Mouse (Mus musculus) myocyte (in vitro differentiated cells): ENCODE results near the gene P2ry2. TPM values are rescaled to one million over a fixed set of nuclear protein-coding genes. Genes with fewer than 3 reads are reported as not detected.

ENCODE experiments used
- H3K27me3 ChIP-seq: one replicate; pipeline ENCODE4 v1.6.1; 2011; ENCODE audit not compliant: control insufficient read depth, insufficient read depth, insufficient read length
- H3K36me3 ChIP-seq: one replicate; pipeline ENCODE4 v1.6.1; 2011; ENCODE audit not compliant: control insufficient read depth, insufficient read depth
- H3K4me2 ChIP-seq: one replicate; pipeline ENCODE4 v1.6.1; 2011; ENCODE audit warnings: low read depth, control low read depth
- H3K4me3 ChIP-seq: one replicate; pipeline ENCODE4 v1.5.1; 2011; ENCODE audit warnings: mild to moderate bottlenecking, control low read depth, moderate library complexity
- H3K79me2 ChIP-seq: one replicate; pipeline ENCODE4 v1.6.1; 2011; ENCODE audit not compliant: control insufficient read depth, insufficient read depth
- H3ac ChIP-seq: one replicate; pipeline ENCODE4 v1.6.1; 2011; ENCODE audit not compliant: control insufficient read depth, insufficient read length
- CEBPB ChIP-seq: IDR thresholded peaks from 2 replicates; pipeline ENCODE4 v1.6.1; 2011; ENCODE audit warnings: mild to moderate bottlenecking, moderate library complexity; ENCODE audit not compliant: poor library complexity, insufficient read depth, severe bottlenecking
- E2F4 ChIP-seq: IDR thresholded peaks from one replicate; pipeline ENCODE4 v1.6.1; 2011; ENCODE audit warnings: mild to moderate bottlenecking, control low read depth, moderate library complexity; ENCODE audit not compliant: insufficient read depth
- MAX ChIP-seq: IDR thresholded peaks from one replicate; pipeline ENCODE4 v1.6.1; 2011; ENCODE audit warnings: low read depth, mild to moderate bottlenecking, control low read depth
- MYOD1 ChIP-seq, 3 experiments: IDR thresholded peaks; one replicate each; pipeline ENCODE4 v1.6.1; 2011; ENCODE audit warnings: control low read depth in 2 of 3, low read depth in 2 of 3, mild to moderate bottlenecking in 2 of 3, moderate library complexity in 1 of 3; ENCODE audit not compliant: insufficient read length in 2 of 3, control insufficient read depth in 1 of 3
- MYOG ChIP-seq, 3 experiments: IDR thresholded peaks; one replicate each; pipeline ENCODE4 v1.6.1; 2011; ENCODE audit warnings: control low read depth in 2 of 3, low read depth in 2 of 3, mild to moderate bottlenecking in 2 of 3; ENCODE audit not compliant: insufficient read length in 2 of 3, control insufficient read depth in 1 of 3, insufficient read depth in 1 of 3
- POLR2A ChIP-seq: IDR thresholded peaks from one replicate; pipeline ENCODE4 v1.6.1; 2011; ENCODE audit warnings: low read depth, mild to moderate bottlenecking, control low read depth, moderate library complexity; ENCODE audit not compliant: insufficient read length
- POLR2AphosphoS2 ChIP-seq: IDR thresholded peaks from one replicate; pipeline ENCODE4 v1.6.1; 2011; ENCODE audit warnings: low read depth, control low read depth; ENCODE audit not compliant: insufficient read length
- REST ChIP-seq: IDR thresholded peaks from one replicate; pipeline ENCODE4 v1.6.1; 2011; ENCODE audit warnings: mild to moderate bottlenecking, control low read depth, moderate library complexity; ENCODE audit not compliant: insufficient read depth, insufficient read length
- SRF ChIP-seq: IDR thresholded peaks from one replicate; pipeline ENCODE4 v1.6.1; 2011; ENCODE audit warnings: low read depth; ENCODE audit not compliant: control insufficient read depth, insufficient read length
- TCF12 ChIP-seq: IDR thresholded peaks from one replicate; pipeline ENCODE4 v1.6.1; 2011; ENCODE audit warnings: mild to moderate bottlenecking, control low read depth; ENCODE audit not compliant: poor library complexity, insufficient read depth, severe bottlenecking
- TCF3 ChIP-seq: IDR thresholded peaks from one replicate; pipeline ENCODE4 v1.6.1; 2011; ENCODE audit warnings: low read depth, control low read depth; ENCODE audit not compliant: insufficient read length
- USF1 ChIP-seq: IDR thresholded peaks from one replicate; pipeline ENCODE4 v1.6.1; 2011; ENCODE audit warnings: low read depth, mild to moderate bottlenecking, control low read depth, moderate library complexity
- polyA plus RNA-seq: library from polyadenylated mRNA; unstranded; fragments of >200 nt; fragmentation: generic; extraction: Trizol; gene quantifications from one replicate; pipeline ENCODE4 v1.2.1, GENCODE M21; 2012; ENCODE audit warnings: missing spikeins

The P2ry2 gene
- polyA plus RNA-seq, 1 experiment, result 20.8 TPM

DNA sequence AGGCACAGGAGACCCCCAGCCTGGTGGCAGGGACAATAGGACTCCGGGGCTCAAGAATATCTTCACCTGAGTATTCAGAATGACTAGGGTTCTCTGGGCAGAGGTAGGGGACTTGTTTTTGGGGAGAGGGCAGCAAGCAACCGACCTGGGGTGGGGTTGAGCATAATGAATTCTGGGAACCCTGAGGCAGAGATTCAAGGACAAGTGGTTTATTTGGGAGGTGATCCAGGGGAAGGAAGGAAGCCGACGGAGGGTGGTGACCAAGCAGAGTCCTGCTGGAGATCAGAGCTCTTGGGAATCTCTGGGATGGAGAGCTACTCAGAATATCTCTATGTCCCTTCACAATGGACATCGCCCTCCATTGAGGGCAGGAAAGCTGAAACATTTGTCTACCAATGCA, 34.5 kb downstream of the P2ry2 start:
- no peaks in the 10 kb centered on the region for H3K79me2 ChIP-seq
- H3ac ChIP-seq, result no peak overlapping the region
- no peak overlapping the region for H3K4me2 ChIP-seq
- no peaks in the 10 kb centered on the region for H3K27me3 ChIP-seq
- no peaks in the 10 kb centered on the region for H3K36me3 ChIP-seq
- no peak for TF ChIP-seq MYOD1 (IDR thresholded peaks at IDR 0.05; ENCODE audit: control insufficient read depth in 1 of 3, insufficient read length in 2 of 3, low read depth in 2 of 3)
- TF ChIP-seq MYOG (IDR thresholded peaks at IDR 0.05; ENCODE audit: control insufficient read depth in 1 of 3, insufficient read depth in 1 of 3, insufficient read length in 2 of 3, low read depth in 2 of 3), result no peak
- TF ChIP-seq POLR2A, result no peak
- TF ChIP-seq CEBPB, result no peak
- no peak for TF ChIP-seq REST
- no peak for TF ChIP-seq POLR2AphosphoS2
- TF ChIP-seq MAX, result no peak
- no peak for TF ChIP-seq TCF12
- TF ChIP-seq USF1, result no peak
- no peak for TF ChIP-seq TCF3
- no peak for TF ChIP-seq SRF
- no peak for TF ChIP-seq E2F4
- no peak overlapping the region for H3K4me3 ChIP-seq

DNA sequence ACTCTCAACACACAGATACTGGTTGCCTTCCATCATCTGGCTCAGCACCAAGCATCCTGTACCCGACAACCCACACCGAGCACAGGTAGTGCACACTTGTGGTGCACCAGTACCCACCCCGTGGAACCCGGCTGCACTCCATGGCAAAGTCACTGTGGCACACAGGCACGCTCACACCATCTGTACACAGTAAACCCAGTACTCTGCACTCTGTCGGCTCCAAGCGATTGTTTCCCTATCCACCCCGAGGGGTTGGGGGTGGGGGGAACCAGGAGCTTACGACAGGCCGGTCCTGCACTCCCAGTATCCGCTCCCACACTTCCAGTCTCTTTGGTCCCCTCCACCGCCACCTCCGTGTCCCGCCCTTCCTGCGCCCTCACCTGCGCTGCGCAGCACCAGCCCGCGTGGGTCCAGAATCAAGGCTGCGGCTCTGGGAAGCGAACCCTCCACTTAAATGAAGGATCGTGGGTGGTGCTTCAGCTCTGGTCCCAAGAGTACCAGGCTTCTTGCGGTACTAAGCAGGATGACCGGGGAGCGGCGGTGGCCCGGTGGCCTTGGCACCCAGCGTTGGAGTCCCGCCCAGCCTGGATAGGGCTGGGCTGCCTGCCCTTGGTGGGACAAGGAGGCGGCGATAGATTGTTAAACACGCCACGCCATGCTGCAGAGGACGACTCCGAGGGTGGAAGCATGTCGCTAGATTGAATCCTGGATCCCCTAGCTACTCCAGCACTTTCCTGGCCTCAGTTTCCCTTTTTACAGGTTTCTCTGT, 38.3 kb downstream of the P2ry2 start, which contains the start of gene P2ry6:
Gene P2ry6, minus strand, starts transcription at position 515 of the 769 bp plus-strand sequence.
- H3K79me2 ChIP-seq, result no peaks in the 10 kb centered on the region
- H3K36me3 ChIP-seq, result no peaks in the 10 kb centered on the region
- no peak within 1 kb of the TSS for H3K4me2 ChIP-seq
- no peaks in the 10 kb centered on the region for H3K27me3 ChIP-seq
- no peak within 1 kb of the TSS for H3K4me3 ChIP-seq
- TF ChIP-seq SRF, result no peak
- TF ChIP-seq E2F4, result no peak
- TF ChIP-seq MYOG (IDR thresholded peaks at IDR 0.05; ENCODE audit: control insufficient read depth in 1 of 3, insufficient read depth in 1 of 3, insufficient read length in 2 of 3, low read depth in 2 of 3), result no peak
- no peak for TF ChIP-seq REST
- TF ChIP-seq MYOD1 (IDR thresholded peaks at IDR 0.05; ENCODE audit: control insufficient read depth in 1 of 3, insufficient read length in 2 of 3, low read depth in 2 of 3), result no peak
- TF ChIP-seq USF1, result no peak
- no peak for TF ChIP-seq POLR2A
- TF ChIP-seq POLR2AphosphoS2, result no peak
- TF ChIP-seq TCF3, result no peak
- TF ChIP-seq TCF12, result no peak
- TF ChIP-seq MAX, result no peak
- TF ChIP-seq CEBPB, result no peak
- H3ac ChIP-seq, result no peak within 1 kb of the TSS

DNA sequence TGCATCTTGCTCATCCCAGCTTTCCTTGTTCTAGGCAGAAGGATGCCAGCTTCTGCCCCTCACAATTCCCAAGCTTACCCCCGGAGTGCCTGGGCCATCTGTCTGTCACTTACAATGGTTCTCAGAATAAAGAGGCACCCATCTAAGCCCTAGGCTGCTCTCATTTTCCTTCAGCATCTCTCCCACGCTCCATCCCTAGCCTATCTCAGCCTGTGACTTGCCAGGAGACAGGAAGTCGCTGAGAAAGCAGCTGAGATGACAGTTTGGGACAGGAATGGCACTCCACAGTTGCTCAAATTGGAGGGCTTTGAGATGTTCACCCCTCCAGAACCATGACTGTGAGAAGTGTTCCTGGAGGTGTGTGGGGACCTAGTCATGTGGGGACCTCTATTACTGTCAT, 39.8 kb downstream of the P2ry2 start:
- H3K4me2 ChIP-seq, result no peak overlapping the region
- no peaks in the 10 kb centered on the region for H3K79me2 ChIP-seq
- H3K36me3 ChIP-seq, result no peaks in the 10 kb centered on the region
- TF ChIP-seq TCF12 (no peak), SRF (no peak), POLR2AphosphoS2 (no peak), TCF3 (no peak), POLR2A (no peak), CEBPB (no peak), MYOD1 (IDR thresholded peaks at IDR 0.05; ENCODE audit: control insufficient read depth in 1 of 3, insufficient read length in 2 of 3, low read depth in 2 of 3) (no peak), E2F4 (no peak), USF1 (no peak), REST (no peak), MAX (no peak), MYOG (IDR thresholded peaks at IDR 0.05; ENCODE audit: control insufficient read depth in 1 of 3, insufficient read depth in 1 of 3, insufficient read length in 2 of 3, low read depth in 2 of 3) (no peak)
- H3ac ChIP-seq, result no peak overlapping the region
- no peak overlapping the region for H3K4me3 ChIP-seq
- no peaks in the 10 kb centered on the region for H3K27me3 ChIP-seq

DNA sequence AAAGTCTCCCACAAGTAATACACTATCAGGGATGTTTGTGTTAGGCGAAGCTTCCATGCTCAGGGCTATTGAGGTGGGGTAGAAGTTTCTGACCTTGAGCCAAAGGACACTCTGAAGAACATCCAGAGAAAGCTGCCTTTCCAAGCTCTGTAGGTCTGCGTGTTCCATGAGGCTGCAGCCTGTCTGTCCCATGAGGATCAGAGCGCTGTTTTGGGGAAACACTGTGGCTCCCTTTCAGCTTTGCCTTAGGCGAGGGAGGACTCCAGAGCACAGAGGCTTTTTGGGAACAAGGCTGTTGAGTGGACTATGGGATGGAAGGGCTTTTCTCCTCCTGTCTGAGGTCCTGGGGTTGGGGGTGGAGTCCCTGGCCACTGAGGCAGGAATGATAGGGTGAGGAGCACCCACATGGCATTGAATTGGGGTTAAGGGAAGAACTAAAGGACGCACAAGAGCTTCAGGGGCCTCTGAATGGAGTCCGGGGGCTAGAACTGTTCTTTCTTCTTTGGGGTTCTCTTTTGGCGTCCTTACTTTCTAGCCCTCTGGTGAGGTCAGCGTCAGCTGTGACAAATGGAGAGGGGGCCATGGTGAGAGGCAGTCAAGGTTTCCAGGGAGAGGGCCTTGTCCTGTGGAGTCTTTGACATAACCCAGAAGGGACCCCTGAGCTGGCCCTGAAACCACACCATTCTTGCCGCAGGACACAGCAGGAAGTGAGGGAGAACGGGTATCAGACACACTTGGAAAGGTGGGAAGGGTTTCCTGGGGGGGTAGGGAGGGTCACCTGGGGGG, 43.6 kb downstream of the P2ry2 start:
- H3K4me2 ChIP-seq, result no peak overlapping the region
- no peaks in the 10 kb centered on the region for H3K36me3 ChIP-seq
- TF ChIP-seq SRF, result no peak
- no peak for TF ChIP-seq TCF12
- no peak for TF ChIP-seq USF1
- TF ChIP-seq MAX, result no peak
- TF ChIP-seq E2F4, result no peak
- no peak for TF ChIP-seq POLR2A
- TF ChIP-seq POLR2AphosphoS2, result no peak
- TF ChIP-seq REST, result no peak
- TF ChIP-seq TCF3, result no peak
- no peak for TF ChIP-seq MYOD1 (IDR thresholded peaks at IDR 0.05; ENCODE audit: control insufficient read depth in 1 of 3, insufficient read length in 2 of 3, low read depth in 2 of 3)
- no peak for TF ChIP-seq CEBPB
- no peak for TF ChIP-seq MYOG (IDR thresholded peaks at IDR 0.05; ENCODE audit: control insufficient read depth in 1 of 3, insufficient read depth in 1 of 3, insufficient read length in 2 of 3, low read depth in 2 of 3)
- no peaks in the 10 kb centered on the region for H3K79me2 ChIP-seq
- H3ac ChIP-seq, result no peak overlapping the region
- H3K4me3 ChIP-seq, result no peak overlapping the region
- no peaks in the 10 kb centered on the region for H3K27me3 ChIP-seq
